Mouse (Mus musculus) CD8-positive naive resting alpha-beta T cell, adult 2 months (primary cell): ENCODE data around the gene Washc4.

ENCODE experiments used
- DNase-seq, 2 experiments: peaks; one replicate each; pipeline ENCODE4 v3.0.0; 2022; ENCODE audit warnings: low read depth in 2 of 2, low spot score in 2 of 2

Washc4 gene

DNA sequence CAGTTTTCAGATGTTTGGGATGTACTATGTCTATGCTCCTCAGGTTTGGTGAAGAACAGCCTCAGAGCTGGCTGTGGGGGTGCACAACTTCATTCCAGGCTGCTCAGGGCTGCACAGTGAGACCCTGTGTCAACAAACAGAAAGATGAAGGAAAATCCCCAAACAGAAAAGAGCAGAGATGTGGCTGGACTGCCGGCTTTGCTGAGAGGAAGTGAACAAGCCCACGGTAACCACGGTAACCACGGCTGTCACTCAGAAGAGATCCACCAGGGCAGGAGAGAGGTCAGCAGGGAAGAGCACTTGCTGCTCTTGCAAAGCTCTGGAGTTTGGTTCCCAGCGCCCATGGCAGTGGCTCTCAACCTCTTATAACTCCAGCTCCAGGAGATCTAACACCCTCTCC is 90.9 kb downstream of the Washc4 start:
- DNase-seq: no peak

GRCm38 (mm10) chr10:83636191-83636590 is 92.6 kb downstream of the Washc4 start:
- no peak for DNase-seq

- no peak for DNase-seq
These were observed 93.7 kb downstream of the Washc4 start for GRCm38 (mm10) chr10:83637295-83637694.

- no peak for DNase-seq
These were observed 96.4 kb downstream of the Washc4 start for GRCm38 (mm10) chr10:83639881-83640386.

DNA sequence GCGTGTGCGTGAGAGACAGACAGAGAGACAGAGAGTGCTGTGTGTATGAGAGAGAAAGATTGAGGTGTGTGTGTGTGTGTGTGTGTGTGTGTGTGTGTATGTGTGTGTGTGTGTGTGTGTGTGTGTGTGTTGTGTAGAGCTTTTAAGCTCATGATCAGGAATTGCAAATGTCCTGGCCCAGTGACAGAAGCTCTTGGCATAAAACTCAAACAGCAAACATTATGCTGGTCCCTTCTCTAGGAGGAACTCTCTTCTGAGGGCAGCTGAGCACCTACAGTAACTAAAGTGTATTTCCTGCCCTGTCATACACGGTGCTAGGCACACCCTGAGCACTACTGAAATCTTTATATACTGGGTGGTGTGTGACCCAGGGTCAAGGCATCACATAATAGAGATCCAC is 98.1 kb downstream of the Washc4 start:
- DNase-seq: no peak

GRCm38 (mm10) chr10:83644167-83644566 is 100.6 kb downstream of the Washc4 start:
- peak; percentile 19 to 30 for DNase-seq

DNA sequence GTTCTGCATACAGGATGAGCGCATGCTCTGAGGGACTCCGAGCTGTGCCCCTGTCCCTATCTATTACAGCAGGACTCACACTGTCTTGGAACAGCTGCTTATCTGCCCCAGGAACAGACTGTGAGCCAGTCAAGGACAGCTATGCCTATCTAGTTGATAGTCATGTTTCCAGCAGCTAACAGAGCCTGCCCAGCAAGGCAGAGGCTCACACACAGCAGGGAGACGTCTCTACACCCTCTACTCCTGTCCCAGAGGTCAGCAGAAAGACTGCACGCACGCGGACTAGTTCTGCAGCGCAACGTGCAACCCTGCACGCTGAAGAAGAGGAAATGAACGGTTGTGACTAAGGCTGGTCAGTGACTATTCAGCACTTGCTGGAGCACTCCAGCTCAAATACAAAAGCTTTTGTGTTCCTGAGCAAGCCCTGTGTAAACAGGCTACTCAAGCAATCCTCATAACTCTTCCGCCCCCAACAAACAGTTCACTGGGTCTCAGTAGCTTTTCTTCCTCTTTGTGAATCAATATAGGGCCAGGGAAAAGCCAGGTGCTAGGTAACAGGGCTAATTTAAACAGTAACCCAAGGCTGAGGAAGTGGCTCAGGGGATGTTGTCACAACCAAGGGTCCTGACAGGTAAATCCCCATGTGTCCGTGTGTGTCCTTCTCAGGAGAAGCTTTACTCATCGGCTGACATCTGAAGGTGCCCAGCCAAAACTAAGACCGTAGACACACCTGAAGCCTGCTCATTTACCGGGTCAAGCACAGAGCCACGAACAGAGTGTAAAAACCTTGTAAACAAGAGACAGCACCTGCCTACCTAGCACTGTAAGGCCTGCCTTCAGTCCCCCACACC is 101.5 kb downstream of the Washc4 start:
- no peak for DNase-seq

GRCm38 (mm10) chr10:83645716-83645990 is 102.1 kb downstream of the Washc4 start:
- DNase-seq: no peak
